Mouse (Mus musculus) lung, adult 2 months (tissue): ENCODE data around the gene Ak3. TPM values are rescaled to one million over a fixed set of nuclear protein-coding genes. Genes with fewer than 3 reads are reported as not detected.

Source experiments
- DNase-seq: peaks from one replicate; pipeline ENCODE4 v3.0.0; 2022
- H3K4me1 ChIP-seq: fragments of 200-500 bp; 2 replicates; pipeline ENCODE4 v1.6.1; 2011; ENCODE audit warnings: low read length; ENCODE audit not compliant: control insufficient read depth, insufficient read depth
- H3K4me3 ChIP-seq: fragments of 200-500 bp; replicated peaks from 2 replicates; pipeline ENCODE3; 2011; ENCODE audit warnings: low read depth, mild to moderate bottlenecking, control low read depth, low read length; ENCODE audit errors: extremely low read depth
- CTCF ChIP-seq: fragments of 200-500 bp; IDR thresholded peaks from 2 replicates; pipeline ENCODE4 v1.5.1; 2011; ENCODE audit warnings: mild to moderate bottlenecking, low read length, control low read depth; ENCODE audit not compliant: insufficient read depth
- POLR2A ChIP-seq: fragments of 200-500 bp; IDR thresholded peaks from 2 replicates; pipeline ENCODE4 v1.6.1; 2011; ENCODE audit warnings: low read depth, mild to moderate bottlenecking, control low read depth, low read length, borderline replicate concordance; ENCODE audit errors: extremely low read depth
- WGBS: fragments of 180-500 bp; shearing (Covaris S2); methylation state at CpG from one replicate; pipeline ENCODE4 v1.1.7; 2018; 5-methylcytosine and 5-hydroxymethylcytosine counted together
- polyA plus RNA-seq: library from polyadenylated mRNA; depleted of rRNA; stranded (reverse); fragments of >200 nt; gene quantifications from 2 replicates; pipeline ENCODE4 v1.2.3, GENCODE M21; 2012; rRNA removed

Ak3 gene
- polyA plus RNA-seq, 1 experiment: 73.6 TPM

DNA sequence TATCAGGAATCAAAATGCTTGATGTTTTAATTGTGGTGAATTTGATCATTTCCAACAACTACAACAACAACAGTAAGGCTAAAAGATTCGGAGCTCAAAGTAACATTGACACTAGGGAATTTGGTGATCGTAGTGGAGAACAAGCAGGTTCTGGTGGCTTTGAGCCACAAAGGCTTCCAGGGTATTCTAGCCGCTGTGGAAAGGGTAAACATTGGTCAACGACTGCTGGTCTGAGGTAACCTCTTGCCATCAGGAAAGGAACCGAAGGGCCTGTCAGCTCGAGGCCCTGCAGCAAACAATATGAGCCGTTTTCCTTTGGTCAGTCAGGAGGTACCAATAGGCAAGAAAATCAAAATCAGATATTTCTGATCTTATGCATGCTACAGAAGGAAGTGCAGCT, 65.1 kb downstream of the Ak3 start:
- WGBS: 63% methylated on average over 7 of the region's 7 CpGs
- H3K4me3 ChIP-seq: no peak overlapping the region
- DNase-seq: no peak
- no peaks in the 10 kb centered on the region for H3K4me1 ChIP-seq
- no peak for TF ChIP-seq CTCF
- no peak for TF ChIP-seq POLR2A

DNA sequence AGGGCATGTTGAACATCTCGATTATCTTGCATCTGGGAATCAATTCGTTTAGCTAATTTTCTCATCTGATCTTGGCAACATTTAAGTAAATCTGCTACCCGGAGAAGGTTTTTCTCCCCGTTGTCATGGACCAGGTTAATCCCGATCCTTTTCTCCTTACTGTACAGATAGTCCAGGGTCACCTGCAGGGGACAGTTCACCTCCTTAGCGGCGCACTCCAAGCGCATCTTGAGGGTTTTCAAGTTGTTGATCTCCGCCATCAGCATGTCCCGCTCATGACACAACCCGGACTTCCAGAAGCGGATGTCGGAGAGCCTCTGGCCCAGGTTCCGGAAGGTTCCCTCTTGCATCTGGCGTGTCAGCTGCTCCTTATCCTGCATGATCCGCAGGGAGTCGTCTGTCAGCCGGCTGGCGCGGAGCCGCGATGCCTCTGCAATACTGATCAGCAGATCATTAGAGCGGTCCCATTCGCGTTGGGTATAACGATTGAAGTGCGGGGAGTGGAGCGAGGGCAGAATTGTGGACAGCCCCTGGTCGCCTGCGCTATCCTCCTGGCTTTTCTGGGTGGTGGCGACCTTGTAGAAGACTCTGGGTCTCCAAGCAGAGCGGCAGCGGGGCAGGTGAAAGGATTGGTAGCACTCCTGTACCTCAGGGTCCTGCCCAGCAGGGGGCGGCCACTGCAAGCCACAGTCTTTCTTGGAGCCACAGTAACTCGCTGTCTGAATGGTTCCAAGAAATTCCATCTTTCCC, 72.7 kb downstream of the Ak3 start:
- DNase-seq: peak; percentile 83
- WGBS: 17% methylated on average over 35 of the region's 35 CpGs

More for the DNA sequence above, 72.7 kb downstream of the Ak3 start:
- Histone ChIP-seq H3K4me1 (peaks cover 5% of the 10 kb centered on the region; the same call in 1 of the 2 replicates), H3K4me3 (peak overlapping the region; percentile 60)
- TF ChIP-seq CTCF (peak; percentile 85), POLR2A (no peak)

Other genes starting within 250 kb of the Ak3 start
- 8.1 and 11.4 TPM in 2 replicates for gene Slc1a1, start 212.9 kb downstream of the Ak3 start, polyA plus RNA-seq
- gene Plpp6, start 84.0 kb downstream of the Ak3 start, polyA plus RNA-seq: 13.6 and 15.9 TPM in 2 replicates
- gene 4430402I18Rik, start 80.2 kb downstream of the Ak3 start, polyA plus RNA-seq: 2.0 and 3.6 TPM in 2 replicates
- 9.2 and 14.8 TPM in 2 replicates for gene Cdc37l1, start 57.6 kb downstream of the Ak3 start, polyA plus RNA-seq
- gene Rcl1, start 53.4 kb upstream of the Ak3 start, polyA plus RNA-seq: 12.3 and 14.1 TPM in 2 replicates
- gene Jak2, start 203.9 kb upstream of the Ak3 start, polyA plus RNA-seq: 7.3 and 8.9 TPM in 2 replicates